Mouse (Mus musculus) liver, embryonic 14.5 days (tissue): ENCODE data around the gene Tmem132b.

ENCODE experiments used
- CTCF ChIP-seq: IDR thresholded peaks from 2 replicates; pipeline ENCODE4 v1.5.1; 2016; ENCODE audit warnings: antibody characterized with exemption, low read depth, control low read depth
- EP300 ChIP-seq: IDR thresholded peaks from 2 replicates; pipeline ENCODE4 v1.6.1; 2016; ENCODE audit warnings: antibody characterized with exemption, low read depth

DNA sequence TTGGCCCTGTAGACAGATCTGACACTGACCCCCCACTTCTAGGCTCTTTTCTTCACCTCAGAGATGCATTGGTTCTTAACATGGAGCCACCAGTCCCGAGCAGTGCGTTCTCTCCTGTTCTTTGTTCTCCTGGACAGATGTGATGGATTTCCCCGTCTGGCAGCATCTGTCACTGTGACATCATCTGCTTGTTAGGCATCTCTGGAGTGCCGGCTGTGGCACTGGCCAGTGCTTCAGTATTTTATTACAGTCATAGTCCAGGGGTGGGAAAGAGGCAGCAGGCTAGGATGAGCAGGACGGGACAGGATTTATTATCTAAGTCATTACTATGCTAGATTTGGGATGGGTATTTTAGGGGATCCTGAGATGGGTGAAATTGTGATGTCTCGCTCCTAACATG is 31.9 kb downstream of the Tmem132b start:
- no peak for TF ChIP-seq CTCF
- TF ChIP-seq EP300: no peak
